ENCODE assay signal across 35 mouse cellular contexts in genomic region chr4:155315031-155315430, GRCm38 (mm10).
"Had no signal": no experiment of that assay in that cellular context is flagged by ENCODE, and none has a peak within 500 bp of the region (broad histone marks: within the 10 kb centered on the region; RNA-seq: fewer than 3 reads in every experiment).

No protein-coding gene starts in this region.

- H3K4me3 ChIP-seq: heart, embryonic 12.5 days; heart, embryonic 13.5 days; heart, embryonic 15.5 days; hindbrain, embryonic 10.5 days; hindbrain, embryonic 12.5 days; hindbrain, embryonic 13.5 days; hindbrain, embryonic 15.5 days; intestine, embryonic 15.5 days; kidney, embryonic 15.5 days; layer of hippocampus, adult 2 months; left cerebral cortex, adult 2 months had no signal

- DNase-seq: heart, postnatal 10 days; heart, postnatal 14 days; heart, postnatal 36 days; heart, postnatal 4 days; kidney, adult 11 months; kidney, adult 18-20 months; kidney, adult 2 months; kidney, adult 8-10 months; kidney, adult 9 months; kidney, postnatal 10 days; kidney, postnatal 14 days; kidney, postnatal 25 days; kidney, postnatal 36 days; kidney, postnatal 4 days; layer of hippocampus, adult 9-11 months; layer of hippocampus, postnatal 36 days had no signal

- H3K9ac ChIP-seq: heart, embryonic 12.5 days; heart, embryonic 13.5 days; heart, embryonic 15.5 days; hindbrain, embryonic 12.5 days; hindbrain, embryonic 13.5 days; hindbrain, embryonic 14.5 days; hindbrain, embryonic 15.5 days; intestine, embryonic 15.5 days; kidney, embryonic 15.5 days had no signal

- H3K4me1 ChIP-seq: heart, embryonic 12.5 days; heart, embryonic 13.5 days; heart, embryonic 15.5 days; hindbrain, embryonic 10.5 days; hindbrain, embryonic 12.5 days; hindbrain, embryonic 13.5 days; hindbrain, embryonic 15.5 days; intestine, embryonic 15.5 days; kidney, embryonic 15.5 days had no signal

- H3K27ac ChIP-seq: heart, embryonic 13.5 days; heart, embryonic 15.5 days; hindbrain, embryonic 10.5 days; hindbrain, embryonic 12.5 days; hindbrain, embryonic 13.5 days; hindbrain, embryonic 14.5 days; hindbrain, embryonic 15.5 days; hindbrain, postnatal 0 days; intestine, embryonic 15.5 days; kidney, embryonic 15.5 days; kidney, postnatal 0 days; layer of hippocampus, adult 2 months; left cerebral cortex, adult 2 months had no signal

- H3K4me2 ChIP-seq: heart, embryonic 11.5 days; heart, embryonic 12.5 days; heart, embryonic 13.5 days; heart, embryonic 15.5 days; hindbrain, embryonic 12.5 days; hindbrain, embryonic 13.5 days; hindbrain, embryonic 14.5 days; hindbrain, embryonic 15.5 days; intestine, embryonic 15.5 days; kidney, embryonic 15.5 days had no signal

- H3K9me3 ChIP-seq: heart, embryonic 12.5 days; heart, embryonic 13.5 days; heart, embryonic 15.5 days; hindbrain, embryonic 10.5 days; hindbrain, embryonic 12.5 days; hindbrain, embryonic 13.5 days; hindbrain, embryonic 15.5 days; intestine, embryonic 15.5 days; kidney, embryonic 15.5 days had no signal

- H3K36me3 ChIP-seq: heart, embryonic 12.5 days; heart, embryonic 13.5 days; heart, embryonic 15.5 days; hindbrain, embryonic 10.5 days; hindbrain, embryonic 12.5 days; hindbrain, embryonic 13.5 days; hindbrain, embryonic 15.5 days; intestine, embryonic 15.5 days; kidney, embryonic 15.5 days had no signal

- ATAC-seq: hindbrain, embryonic 16.5 days; hindbrain, postnatal 0 days; inflammation-experienced regulatory T-cells, adult 6 months; intestine, embryonic 15.5 days; intestine, embryonic 16.5 days; intestine, postnatal 0 days had no signal

- H3K27me3 ChIP-seq: hindbrain, embryonic 12.5 days; hindbrain, embryonic 13.5 days; hindbrain, embryonic 15.5 days; intestine, embryonic 15.5 days; kidney, embryonic 15.5 days had no signal
